Mouse (Mus musculus): ENCODE data around the gene Erbb2. TPM values are rescaled to one million over a fixed set of nuclear protein-coding genes. Genes with fewer than 3 reads are reported as not detected.

The Erbb2 gene
- total RNA-seq (2023) = not detected in 2 replicates

DNA sequence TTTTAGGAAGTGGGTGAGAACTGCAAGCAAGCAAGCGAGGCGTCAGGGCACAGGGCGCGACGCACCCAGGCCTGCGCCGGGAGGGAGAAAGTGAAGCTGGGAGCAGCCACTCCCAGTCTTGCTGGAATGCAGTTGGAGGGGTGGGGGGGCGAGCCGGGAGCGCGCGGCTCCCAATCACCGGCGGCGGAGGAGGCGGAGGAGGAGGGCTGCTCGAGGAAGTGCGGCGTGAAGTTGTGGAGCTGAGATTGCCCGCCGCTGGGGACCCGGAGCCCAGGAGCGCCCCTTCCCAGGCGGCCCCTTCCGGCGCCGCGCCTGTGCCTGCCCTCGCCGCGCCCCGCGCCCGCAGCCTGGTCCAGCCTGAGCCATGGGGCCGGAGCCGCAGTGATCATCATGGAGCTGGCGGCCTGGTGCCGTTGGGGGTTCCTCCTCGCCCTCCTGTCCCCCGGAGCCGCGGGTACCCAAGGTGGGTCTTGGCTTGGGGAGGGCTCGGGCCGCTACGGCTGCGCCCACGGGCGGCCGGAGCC, at the start of gene Erbb2:
Erbb2 (plus strand) TSS at position 198 of the 524 bp plus-strand sequence.

DNA sequence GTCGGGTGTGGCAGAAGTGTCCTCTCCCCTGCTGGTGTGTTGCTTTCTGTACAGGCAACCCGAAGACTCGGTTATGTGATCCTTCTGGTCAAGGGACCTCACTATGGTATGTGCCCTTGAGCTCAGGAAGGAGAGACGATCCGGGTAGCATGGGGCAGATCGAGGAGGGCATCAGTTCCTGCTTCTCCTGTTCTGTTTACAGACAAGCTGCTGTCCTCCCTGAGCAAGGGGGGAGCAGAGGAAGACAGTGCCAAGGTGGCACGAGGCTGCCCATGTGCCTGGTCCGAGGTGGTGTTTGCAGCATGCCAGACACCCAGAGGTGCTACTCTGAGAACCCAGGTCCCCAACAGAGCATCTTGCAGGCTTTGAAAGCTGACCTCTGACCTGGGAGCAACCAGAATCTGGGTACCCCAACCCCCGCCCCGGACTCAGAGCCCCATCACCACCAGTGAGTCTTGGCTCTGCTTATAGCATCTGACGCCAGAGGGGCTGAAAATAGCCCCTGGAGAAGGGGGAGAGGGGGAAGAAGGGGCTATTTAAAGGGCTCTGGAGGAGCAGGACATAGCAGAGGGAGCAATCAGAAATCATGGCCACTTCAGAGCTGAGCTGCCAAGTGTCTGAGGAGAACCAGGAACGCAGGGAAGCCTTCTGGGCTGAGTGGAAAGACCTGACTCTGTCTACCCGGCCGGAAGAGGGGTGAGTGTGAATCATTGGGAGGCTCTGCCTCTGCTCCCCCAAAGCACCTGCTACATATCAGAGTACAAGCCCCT, 28.8 kb upstream of the Erbb2 start, which contains the start of gene Tcap:
Tcap (plus strand) TSS at position 551 of the 770 bp plus-strand sequence.

DNA sequence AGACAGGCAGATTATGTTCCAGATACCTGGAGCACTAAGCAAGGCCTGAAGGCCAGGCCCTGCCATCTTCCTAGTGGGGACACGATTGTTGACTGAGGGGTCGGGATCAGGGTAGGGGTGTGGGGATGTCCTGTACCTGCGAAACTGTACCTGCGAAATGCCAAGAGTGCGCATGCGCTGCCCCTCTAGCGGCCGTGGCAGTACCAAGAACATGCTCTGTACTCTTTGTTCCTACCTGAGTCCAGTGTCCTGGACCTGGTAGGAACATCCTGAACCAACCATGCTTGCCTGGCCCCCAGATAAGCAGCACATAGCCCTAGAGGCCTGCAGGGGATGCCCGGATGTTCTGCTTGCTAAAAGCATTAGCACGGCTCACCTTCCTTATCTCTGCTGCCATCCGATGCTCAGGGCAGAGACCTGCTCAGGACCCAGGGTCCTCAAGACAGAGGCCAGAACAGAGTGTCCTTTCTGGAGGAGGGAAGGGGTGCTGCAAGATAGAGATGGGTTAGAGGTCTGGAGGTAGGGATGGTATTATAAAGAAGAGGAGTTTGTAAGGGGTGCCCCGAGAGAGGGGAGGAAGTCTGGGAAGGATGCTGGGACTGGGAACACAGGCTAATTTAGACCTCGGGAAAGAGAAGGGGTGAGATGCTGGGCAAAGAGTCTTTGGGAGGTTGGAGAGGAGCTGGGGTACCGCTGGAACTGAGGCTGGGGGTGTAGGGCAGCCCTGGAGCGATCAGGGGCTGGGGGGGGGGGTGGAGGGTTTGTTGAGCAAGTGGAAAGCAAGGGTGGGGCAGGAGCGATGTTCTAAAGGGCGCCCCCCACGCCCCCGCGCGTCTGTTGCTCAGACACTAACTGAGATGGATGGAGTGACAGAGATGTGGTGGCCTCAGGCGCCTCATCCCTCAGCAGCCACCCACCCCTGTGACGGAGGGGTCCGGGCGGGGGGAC, 26.4 kb upstream of the Erbb2 start, which contains the start of gene Pnmt:
Pnmt (plus strand) TSS at position 813 of the 948 bp plus-strand sequence.

DNA sequence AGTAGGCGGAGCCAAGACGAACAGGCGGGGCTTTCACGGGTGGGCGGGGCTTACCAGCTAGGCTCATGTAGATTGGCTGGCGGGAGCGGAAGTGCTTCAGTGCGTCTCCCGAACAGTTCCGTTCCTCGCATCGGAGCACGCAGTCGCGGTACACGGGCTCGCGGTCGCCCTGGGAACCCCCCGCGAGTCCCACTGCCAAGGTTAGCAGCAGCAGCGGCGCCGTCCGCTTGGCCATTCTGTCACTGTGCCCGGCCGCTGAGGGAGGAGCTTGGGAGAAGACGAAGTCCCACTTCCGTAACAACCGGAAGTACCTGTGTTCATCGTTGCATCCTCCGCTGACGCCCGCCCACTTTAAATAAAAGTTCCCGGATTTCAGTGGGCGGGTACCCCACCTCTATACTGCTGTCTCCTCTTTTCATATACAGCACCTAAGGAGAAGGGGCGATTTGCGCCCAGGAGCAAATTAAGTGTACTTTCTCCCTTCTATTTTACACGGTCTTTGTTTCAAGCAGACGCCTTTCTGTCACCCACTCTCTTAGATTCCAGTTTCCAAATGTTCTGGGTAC, 12.0 kb upstream of the Erbb2 start, which contains the start of gene Pgap3:
Pgap3 (minus strand) TSS at position 330 of the 566 bp plus-strand sequence.

DNA sequence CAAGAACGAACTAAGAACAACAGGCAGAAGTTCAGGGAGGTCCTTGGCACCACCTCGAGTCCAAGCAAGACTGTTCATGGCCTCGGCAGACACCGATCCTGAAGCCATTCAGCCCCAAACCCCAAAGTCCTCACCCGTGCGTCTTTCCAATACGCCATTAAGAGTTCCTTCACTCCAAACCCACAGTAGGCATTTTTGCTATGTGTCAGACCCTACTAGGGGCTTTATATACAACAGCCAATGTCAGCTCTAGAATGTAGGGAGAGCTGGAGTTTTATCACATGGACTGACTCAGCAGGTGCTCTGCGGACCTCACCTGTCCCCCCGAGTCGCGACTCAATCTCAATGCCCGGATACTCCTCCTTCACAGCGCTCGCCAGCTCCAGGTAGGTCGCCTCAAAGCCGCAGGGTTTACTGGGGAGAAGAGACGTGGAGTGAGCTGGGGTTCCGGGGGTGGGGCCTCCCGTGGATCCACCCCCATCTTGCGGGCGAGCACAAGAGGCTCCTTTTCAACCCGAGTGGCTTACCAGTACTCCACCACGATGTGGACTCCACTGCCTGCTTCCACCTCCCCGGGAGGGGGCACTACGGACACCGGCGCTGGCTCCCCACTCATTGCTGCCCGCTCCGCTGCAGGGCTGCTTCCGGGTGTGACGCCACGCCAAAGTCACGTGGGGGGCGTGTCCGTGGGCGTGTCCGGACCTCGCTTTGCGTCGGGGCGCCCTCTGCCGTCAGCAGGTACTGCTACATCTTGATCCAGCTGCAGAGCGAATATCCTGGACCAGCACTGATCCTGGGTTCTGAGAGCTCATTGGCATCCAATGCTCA, 26.3 kb downstream of the Erbb2 start, which contains the start of gene Mien1:
Mien1 (minus strand) TSS at position 661 of the 828 bp plus-strand sequence.

DNA sequence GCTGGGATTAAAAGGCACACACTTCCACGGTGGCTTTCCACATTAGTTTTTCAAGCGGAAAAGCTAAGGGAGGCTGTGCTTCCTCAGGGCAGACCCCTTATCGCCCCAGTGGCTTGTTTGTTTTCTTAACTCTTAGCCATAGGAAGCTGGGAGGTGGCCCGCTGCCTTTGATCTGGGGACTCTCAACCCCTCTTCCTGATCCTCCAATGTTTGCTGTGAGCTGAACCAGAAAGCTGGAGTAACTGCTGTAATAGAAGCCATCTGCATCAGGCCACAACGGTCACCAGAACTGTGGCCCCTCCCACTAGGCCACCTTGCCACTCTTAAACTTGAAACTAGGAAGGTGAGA, 33.9 kb downstream of the Erbb2 start, which contains the start of gene Grb7:
Grb7 (plus strand) TSS at position 182 of the 349 bp plus-strand sequence.

Other genes with a start within 250 kb of the Erbb2 start
- gene Med1, start 219.2 kb upstream of the Erbb2 start, total RNA-seq (2023) = 29.4 and 43.1 TPM in 2 replicates
- gene Cdk12, start 209.4 kb upstream of the Erbb2 start, total RNA-seq (2023) = 78.0 and 93.6 TPM in 2 replicates
- not detected in 2 replicates for gene Neurod2, start 82.8 kb upstream of the Erbb2 start, total RNA-seq (2023)
- not detected in 2 replicates for gene Ppp1r1b, start 64.1 kb upstream of the Erbb2 start, total RNA-seq (2023)
- gene Stard3, start 54.1 kb upstream of the Erbb2 start, total RNA-seq (2023) = 34.1 and 40.6 TPM in 2 replicates
- not detected in 2 replicates for gene Tcap, start 28.7 kb upstream of the Erbb2 start, total RNA-seq (2023)
- not detected in 2 replicates for gene Pnmt, start 26.0 kb upstream of the Erbb2 start, total RNA-seq (2023)
- gene Pgap3, start 12.0 kb upstream of the Erbb2 start, total RNA-seq (2023) = 1.3 and 1.9 TPM in 2 replicates
- 38.5 and 55.9 TPM in 2 replicates for gene Mien1, start 26.5 kb downstream of the Erbb2 start, total RNA-seq (2023)
- gene Grb7, start 33.9 kb downstream of the Erbb2 start, total RNA-seq (2023) = not detected in 2 replicates
- gene Ikzf3, start 133.6 kb downstream of the Erbb2 start, total RNA-seq (2023) = 1.8 and 5.5 TPM in 2 replicates
- not detected in 2 replicates for gene Zpbp2, start 138.6 kb downstream of the Erbb2 start, total RNA-seq (2023)
- gene Ormdl3, start 174.9 kb downstream of the Erbb2 start, total RNA-seq (2023) = 4.4 and 6.5 TPM in 2 replicates
- not detected in 2 replicates for gene Lrrc3c, start 185.8 kb downstream of the Erbb2 start, total RNA-seq (2023)
- gene Gm12355, start 213.2 kb downstream of the Erbb2 start, total RNA-seq (2023) = 21.5 and 21.8 TPM in 2 replicates
- gene Gsdma3, start 213.9 kb downstream of the Erbb2 start, total RNA-seq (2023) = not detected in 2 replicates
- not detected in 2 replicates for gene Gsdma2, start 234.3 kb downstream of the Erbb2 start, total RNA-seq (2023)